Mouse (Mus musculus) heart, embryonic 12.5 days (tissue): Measurements from ENCODE around the gene Rab36. TPM values are rescaled to one million over a fixed set of nuclear protein-coding genes. Genes with fewer than 3 reads are reported as not detected.

Source experiments
- ATAC-seq: fragments of 200-750 bp; cut with Nextera tagmentation; 2 replicates; pipeline ENCODE4 v1.8.0; 2017; ENCODE audit warnings: moderate TSS enrichment, moderate library complexity; ENCODE audit not compliant: insufficient number of reproducible peaks, low FRiP score
- H3K27ac ChIP-seq: fragments of 300-500 bp; sonication (generic); 2 replicates; pipeline ENCODE4 v1.5.1; 2016; ENCODE audit warnings: mild to moderate bottlenecking, moderate library complexity; ENCODE audit not compliant: poor library complexity, severe bottlenecking
- H3K27me3 ChIP-seq: fragments of 300-500 bp; sonication (generic); replicated peaks from 2 replicates; pipeline ENCODE4 v1.6.1; 2016; ENCODE audit warnings: mild to moderate bottlenecking, moderate library complexity
- H3K36me3 ChIP-seq: fragments of 300-500 bp; sonication (generic); 2 replicates; pipeline ENCODE4 v1.6.1; 2016; ENCODE audit warnings: mild to moderate bottlenecking, moderate library complexity
- H3K4me1 ChIP-seq: fragments of 300-500 bp; sonication (generic); replicated peaks from 2 replicates; pipeline ENCODE4 v1.6.1; 2016; ENCODE audit warnings: mild to moderate bottlenecking
- H3K4me2 ChIP-seq: fragments of 300-500 bp; sonication (generic); 2 replicates; pipeline ENCODE4 v1.6.1; 2016; ENCODE audit warnings: mild to moderate bottlenecking, moderate library complexity
- H3K4me3 ChIP-seq: fragments of 300-500 bp; sonication (generic); 2 replicates; pipeline ENCODE4 v1.5.1; 2016; ENCODE audit warnings: mild to moderate bottlenecking
- H3K9ac ChIP-seq: fragments of 300-500 bp; sonication (generic); 2 replicates; pipeline ENCODE4 v1.6.1; 2016; ENCODE audit warnings: mild to moderate bottlenecking, moderate library complexity
- H3K9me3 ChIP-seq: fragments of 300-500 bp; sonication (generic); replicated peaks from 2 replicates; pipeline ENCODE4 v1.6.1; 2016; ENCODE audit warnings: mild to moderate bottlenecking, moderate library complexity
- WGBS: fragments of 180-500 bp; shearing (Covaris S2); methylation state at CpG from one replicate; pipeline ENCODE4 v1.1.7; 2016; 5-methylcytosine and 5-hydroxymethylcytosine counted together
- polyA plus RNA-seq: library from polyadenylated mRNA; unstranded; fragments of >200 nt; fragmentation: Nextera tagmentation; extraction: Ambion mirVana; gene quantifications from 2 replicates; pipeline ENCODE4 v1.2.1, GENCODE M21; 2016

Gene Rab36
- polyA plus RNA-seq = 4.3 and 4.8 TPM in 2 replicates

DNA sequence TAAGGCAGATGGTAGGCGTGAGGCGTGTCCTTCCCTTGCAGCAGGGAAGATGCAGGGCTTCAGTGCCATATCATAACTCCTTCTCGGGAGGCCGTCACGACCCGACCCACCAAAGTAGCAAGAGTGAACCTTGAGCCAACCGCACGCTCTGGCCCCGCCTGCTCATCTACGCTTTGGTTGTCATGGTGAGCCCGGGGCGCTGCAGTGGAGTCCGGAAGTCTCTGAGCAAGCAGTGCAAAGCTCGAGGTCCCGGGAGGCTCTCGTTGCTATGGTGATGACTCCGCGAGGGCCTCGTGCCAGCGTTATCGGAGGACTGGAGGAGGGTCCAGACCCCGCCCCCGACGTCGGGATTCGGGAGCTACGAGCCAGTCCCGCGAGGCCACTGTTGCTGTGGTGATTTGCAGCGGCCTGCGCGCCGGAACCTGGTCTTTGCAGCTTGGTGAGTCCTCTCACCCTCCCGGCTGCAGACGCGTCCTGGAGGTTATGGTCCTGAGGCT is at the start of gene Rab36:
Gene Rab36 (plus strand): TSS at position 176 of the 497 bp plus-strand sequence.
- ATAC-seq = peak; percentile 93
- WGBS = under 1% methylated on average over 36 of the region's 36 CpGs
- no peaks in the 10 kb centered on the region for H3K27me3 ChIP-seq
- H3K27ac ChIP-seq = peak within 1 kb of the TSS; percentile 58
- H3K36me3 ChIP-seq = no peaks in the 10 kb centered on the region
- peak within 1 kb of the TSS; percentile 82 for H3K4me2 ChIP-seq
- peaks cover 17% of the 10 kb centered on the region for H3K4me1 ChIP-seq
- no peaks in the 10 kb centered on the region for H3K9me3 ChIP-seq
- H3K4me3 ChIP-seq = peak within 1 kb of the TSS; percentile 50
- H3K9ac ChIP-seq = peak within 1 kb of the TSS; percentile 73

DNA sequence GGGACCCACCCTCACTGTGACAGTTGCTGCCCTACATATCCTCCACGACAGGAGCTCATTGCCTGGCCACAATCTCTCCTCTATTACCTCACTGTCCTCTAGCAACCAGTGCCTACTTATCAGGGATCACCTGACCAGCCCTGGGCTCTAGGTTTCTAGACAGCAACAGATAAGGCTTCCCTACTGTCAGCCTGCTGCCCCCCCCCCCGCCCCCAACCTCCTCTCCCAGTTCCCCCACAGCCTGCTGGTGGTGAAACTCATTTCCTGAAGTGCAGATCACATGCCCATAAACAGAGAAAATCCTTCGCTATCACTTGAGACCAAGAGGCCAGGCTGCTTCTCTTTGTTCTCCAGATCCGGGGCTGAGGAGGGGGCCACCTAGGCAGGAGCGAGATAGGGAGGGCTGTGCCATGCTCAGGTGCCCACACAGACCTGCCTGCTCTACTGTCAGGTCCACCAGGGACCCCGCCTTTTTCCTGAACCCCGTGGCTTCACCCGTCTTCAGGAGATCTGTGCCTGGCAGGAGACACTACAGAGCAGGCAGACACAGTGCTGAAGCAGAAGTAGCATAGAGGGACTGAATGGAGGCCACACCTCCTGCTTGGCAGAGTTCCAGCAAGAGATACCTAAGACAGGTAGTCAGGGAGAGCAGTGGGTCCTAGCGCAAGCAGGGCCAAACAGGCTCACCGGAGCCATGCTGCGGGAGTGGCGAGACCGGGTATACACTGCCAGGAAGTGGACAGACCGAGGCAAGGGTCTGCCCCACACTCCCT is 49.0 kb upstream of the Rab36 start:
- Histone ChIP-seq H3K36me3 (no peaks in the 10 kb centered on the region), H3K9ac (0 out of 2 replicates have a peak overlapping the region, but pooled peaks have one; percentile 19), H3K9me3 (peaks cover 6% of the 10 kb centered on the region), H3K4me2 (peak overlapping the region; percentile 30), H3K4me1 (peaks cover 23% of the 10 kb centered on the region), H3K27ac (no peak overlapping the region), H3K27me3 (peaks cover 22% of the 10 kb centered on the region), H3K4me3 (no peak overlapping the region)
- 46% methylated on average over 14 of the region's 14 CpGs for WGBS
- ATAC-seq = peak; percentile 37

DNA sequence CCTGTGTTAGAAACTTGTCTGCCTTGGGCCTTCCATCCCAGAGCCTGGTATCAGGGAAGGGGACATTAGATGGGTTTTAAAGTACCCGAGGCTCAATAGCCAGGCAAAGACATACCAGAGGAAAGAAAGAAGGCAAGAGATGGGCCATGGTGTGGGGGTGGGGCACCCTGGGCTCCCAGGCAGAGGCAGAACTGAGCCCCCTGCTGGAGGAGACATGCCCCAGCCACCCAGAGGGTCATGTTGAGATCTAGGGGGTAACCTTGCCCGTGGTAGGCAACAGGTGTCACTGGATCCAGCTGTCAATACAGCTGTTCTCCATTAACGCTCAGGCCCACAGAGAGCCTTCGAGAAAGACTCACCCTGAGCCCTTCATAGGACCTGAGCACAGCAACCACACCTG is 47.0 kb upstream of the Rab36 start:
- Histone ChIP-seq H3K27ac (no peak overlapping the region), H3K9ac (no peak overlapping the region), H3K36me3 (no peaks in the 10 kb centered on the region), H3K4me3 (no peak overlapping the region), H3K4me2 (no peak overlapping the region), H3K27me3 (peaks cover 34% of the 10 kb centered on the region), H3K9me3 (peaks cover 6% of the 10 kb centered on the region), H3K4me1 (peaks cover 34% of the 10 kb centered on the region)
- WGBS = 71% methylated on average over 4 of the region's 4 CpGs
- no peak for ATAC-seq

GRCm38 (mm10) chr10:74990584-74991322 is 46.1 kb upstream of the Rab36 start:
- H3K36me3 ChIP-seq = no peaks in the 10 kb centered on the region
- peaks cover 43% of the 10 kb centered on the region for H3K4me1 ChIP-seq
- peak overlapping the region; percentile 58 for H3K4me2 ChIP-seq
- WGBS = 44% methylated on average over 26 of the region's 26 CpGs
- peak overlapping the region; percentile 44; the same call in 1 of the 2 replicates for H3K9ac ChIP-seq
- no peak for ATAC-seq
- H3K27me3 ChIP-seq = peaks cover 34% of the 10 kb centered on the region
- H3K4me3 ChIP-seq = peak overlapping the region; percentile 27
- no peak overlapping the region for H3K27ac ChIP-seq
- peaks cover 6% of the 10 kb centered on the region for H3K9me3 ChIP-seq

DNA sequence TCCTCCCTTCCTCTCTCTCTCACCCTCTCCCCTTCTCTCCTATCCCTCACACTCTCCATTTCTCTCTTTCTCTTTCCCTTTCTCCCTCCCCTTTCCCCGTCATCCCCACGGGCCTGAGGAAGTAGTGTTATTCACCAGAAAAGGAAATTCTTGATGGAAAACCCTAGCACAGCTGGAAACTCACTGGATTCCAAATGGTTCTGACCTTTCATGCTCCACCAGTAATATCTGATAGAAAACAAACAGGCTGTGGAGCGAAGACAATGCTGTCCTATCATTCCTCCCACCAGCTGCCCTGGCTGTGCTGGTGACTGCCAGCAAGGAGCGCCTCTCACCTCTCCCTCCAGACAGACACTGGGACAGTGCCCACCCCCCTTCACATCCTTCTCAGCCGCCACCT is 42.0 kb upstream of the Rab36 start:
- H3K9me3 ChIP-seq = peaks cover 6% of the 10 kb centered on the region
- peaks cover 36% of the 10 kb centered on the region for H3K4me1 ChIP-seq
- no peak overlapping the region for H3K27ac ChIP-seq
- H3K4me3 ChIP-seq = peak overlapping the region; percentile 28
- H3K27me3 ChIP-seq = peaks cover 34% of the 10 kb centered on the region
- H3K4me2 ChIP-seq = peak overlapping the region; percentile 71
- no peaks in the 10 kb centered on the region for H3K36me3 ChIP-seq
- ATAC-seq = peak; percentile 40; the same call in 1 of the 2 replicates
- H3K9ac ChIP-seq = no peak overlapping the region
- 16% methylated on average over 5 of the region's 5 CpGs for WGBS

DNA sequence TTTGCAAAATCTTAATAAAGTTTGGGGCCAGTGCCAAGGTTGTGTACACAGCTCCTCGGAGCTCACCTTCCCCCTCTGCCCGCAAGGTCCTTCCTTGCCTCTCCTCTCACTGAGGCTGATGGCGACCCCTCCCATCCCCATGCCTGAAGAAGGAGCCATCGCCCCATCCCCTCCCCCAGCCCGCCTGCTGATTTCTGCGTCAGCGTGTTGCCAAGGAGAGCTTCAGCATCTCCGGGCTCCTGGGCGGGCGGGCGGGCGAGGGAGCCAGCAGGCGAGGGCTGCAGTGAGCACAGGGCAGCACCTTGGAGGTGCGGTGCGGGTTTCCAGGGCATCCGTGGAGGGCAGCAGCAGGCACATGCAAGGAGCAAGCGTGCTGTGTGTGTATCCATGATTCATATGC is 41.5 kb upstream of the Rab36 start:
- peak overlapping the region; percentile 53 for H3K9ac ChIP-seq
- H3K27me3 ChIP-seq = peaks cover 34% of the 10 kb centered on the region
- H3K36me3 ChIP-seq = no peaks in the 10 kb centered on the region
- H3K9me3 ChIP-seq = peaks cover 6% of the 10 kb centered on the region
- peak overlapping the region; percentile 28 for H3K4me3 ChIP-seq
- peak overlapping the region; percentile 71 for H3K4me2 ChIP-seq
- ATAC-seq = 0 out of 2 replicates have a peak, but pooled peaks have one; percentile 16
- 7% methylated on average over 17 of the region's 17 CpGs for WGBS
- H3K27ac ChIP-seq = no peak overlapping the region
- peaks cover 36% of the 10 kb centered on the region for H3K4me1 ChIP-seq

GRCm38 (mm10) chr10:75001391-75001790 is 35.5 kb upstream of the Rab36 start:
- WGBS = 89% methylated on average over 8 of the region's 8 CpGs
- ATAC-seq = no peak

GRCm38 (mm10) chr10:75004067-75004466 is 32.8 kb upstream of the Rab36 start:
- H3K9me3 ChIP-seq = no peaks in the 10 kb centered on the region
- H3K4me3 ChIP-seq = no peak overlapping the region
- no peaks in the 10 kb centered on the region for H3K36me3 ChIP-seq
- H3K4me2 ChIP-seq = no peak overlapping the region
- H3K4me1 ChIP-seq = 0 out of 2 replicates have a peak, but pooled peaks cover 16% of the 10 kb centered on the region
- no peak for ATAC-seq
- peaks cover 28% of the 10 kb centered on the region for H3K27me3 ChIP-seq
- H3K9ac ChIP-seq = no peak overlapping the region
- 40% methylated on average over 3 of the region's 3 CpGs for WGBS
- no peak overlapping the region for H3K27ac ChIP-seq

More at GRCm38 (mm10) chr10:75001391-75001790, 35.5 kb upstream of the Rab36 start:
- Histone ChIP-seq H3K27me3 (peaks cover 23% of the 10 kb centered on the region; the same call in 1 of the 2 replicates), H3K36me3 (no peaks in the 10 kb centered on the region), H3K4me2 (no peak overlapping the region), H3K4me3 (no peak overlapping the region), H3K4me1 (peaks cover 8% of the 10 kb centered on the region; the same call in 1 of the 2 replicates), H3K9me3 (no peaks in the 10 kb centered on the region), H3K27ac (no peak overlapping the region), H3K9ac (no peak overlapping the region)

DNA sequence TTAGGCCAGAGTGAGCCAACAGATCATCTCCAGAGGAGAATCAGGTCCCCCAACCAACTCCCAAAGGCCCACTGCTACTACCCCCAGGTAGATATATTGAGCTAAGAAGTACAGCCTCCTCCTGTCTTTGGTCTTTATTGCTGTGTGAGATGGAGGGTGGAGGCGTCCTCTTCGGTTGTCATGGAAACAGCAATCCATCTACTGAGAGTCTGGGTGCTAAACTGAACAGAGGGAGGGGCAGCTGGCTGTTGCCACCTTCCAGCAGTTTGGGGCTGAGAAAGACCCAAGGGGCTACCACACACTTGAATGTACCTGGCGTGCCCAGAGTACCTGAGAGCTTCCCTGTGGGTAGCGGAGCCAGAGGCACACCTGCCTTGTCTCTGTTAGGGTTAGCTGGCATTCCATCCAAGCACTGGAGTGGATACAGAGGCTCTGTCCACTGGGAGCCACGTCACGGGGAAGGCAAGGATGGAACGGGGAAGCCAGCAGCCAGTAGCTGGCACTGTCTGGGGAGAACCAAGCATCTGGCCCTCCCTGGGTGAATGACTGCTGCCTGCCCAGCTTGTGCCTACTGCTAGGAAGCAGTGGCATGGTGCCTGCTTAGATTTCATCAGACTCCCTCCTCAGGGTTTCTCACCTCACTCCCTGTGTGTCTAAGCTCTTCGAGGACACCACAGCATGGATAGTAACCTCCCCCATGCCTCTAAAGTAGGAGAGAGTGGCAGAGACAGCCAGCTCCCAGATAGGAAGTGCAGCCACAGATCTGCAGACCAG is 29.8 kb upstream of the Rab36 start:
- ATAC-seq = no peak
- 57% methylated on average over 8 of the region's 8 CpGs for WGBS
- H3K4me2 ChIP-seq = no peak overlapping the region
- no peak overlapping the region for H3K4me3 ChIP-seq
- no peak overlapping the region for H3K27ac ChIP-seq
- H3K27me3 ChIP-seq = peaks cover 26% of the 10 kb centered on the region
- no peak overlapping the region for H3K9ac ChIP-seq
- H3K36me3 ChIP-seq = no peaks in the 10 kb centered on the region
- H3K4me1 ChIP-seq = 0 out of 2 replicates have a peak, but pooled peaks cover 16% of the 10 kb centered on the region
- H3K9me3 ChIP-seq = no peaks in the 10 kb centered on the region

DNA sequence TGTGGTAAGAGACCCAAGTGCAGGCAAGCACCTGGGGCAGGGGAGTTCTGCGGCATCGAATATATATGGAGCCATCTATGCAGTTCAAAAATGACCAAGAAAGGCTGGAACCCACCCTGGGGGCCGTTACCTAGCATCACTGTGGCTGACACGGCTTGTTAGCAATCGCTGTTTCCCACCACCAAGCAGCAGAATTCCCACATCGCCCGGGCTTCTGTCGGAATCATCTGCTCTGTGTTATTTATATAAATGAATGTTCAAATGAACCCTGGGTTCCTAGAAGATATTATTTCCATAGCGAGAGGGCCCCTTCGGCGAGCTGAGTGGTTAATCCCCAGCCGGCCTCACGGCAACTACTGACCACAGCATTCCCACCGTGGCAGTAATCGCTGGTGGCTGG is 26.2 kb upstream of the Rab36 start:
- H3K4me2 ChIP-seq = no peak overlapping the region
- H3K9ac ChIP-seq = no peak overlapping the region
- 86% methylated on average over 15 of the region's 15 CpGs for WGBS
- no peaks in the 10 kb centered on the region for H3K9me3 ChIP-seq
- no peak overlapping the region for H3K4me3 ChIP-seq
- H3K4me1 ChIP-seq = 0 out of 2 replicates have a peak, but pooled peaks cover 9% of the 10 kb centered on the region
- no peak overlapping the region for H3K27ac ChIP-seq
- ATAC-seq = no peak
- no peaks in the 10 kb centered on the region for H3K36me3 ChIP-seq
- peaks cover 21% of the 10 kb centered on the region for H3K27me3 ChIP-seq
